Mouse (Mus musculus) stomach, embryonic 14.5 days (tissue): ENCODE measurements around the gene Ttc30a1. TPM values are rescaled to one million over a fixed set of nuclear protein-coding genes. Genes with fewer than 3 reads are reported as not detected.
"Not testable (repeated sequence)": the region's sequence is repeated elsewhere in the genome, so short reads cannot be mapped to it uniquely, and the experiment has no call there.

ENCODE experiments used
- ATAC-seq: fragments of 200-750 bp; cut with Nextera tagmentation; 2 replicates; pipeline ENCODE4 v1.8.0; 2017; ENCODE audit warnings: low read depth, moderate TSS enrichment; ENCODE audit not compliant: insufficient number of reproducible peaks, insufficient read depth, low FRiP score
- H3K27ac ChIP-seq: fragments of 300-500 bp; sonication (generic); 2 replicates; pipeline ENCODE4 v1.5.1; 2014; ENCODE audit warnings: mild to moderate bottlenecking, low read length, moderate library complexity, mixed read lengths
- H3K27me3 ChIP-seq: fragments of 300-500 bp; sonication (generic); 2 replicates; pipeline ENCODE4 v1.6.1; 2014; ENCODE audit warnings: low read length, control low read depth, mixed read lengths; ENCODE audit not compliant: control insufficient read depth, insufficient read depth
- H3K36me3 ChIP-seq: fragments of 300-500 bp; sonication (generic); 2 replicates; pipeline ENCODE4 v1.6.1; 2014; ENCODE audit warnings: mild to moderate bottlenecking, control low read depth, low read length, moderate library complexity, mixed read lengths; ENCODE audit not compliant: control insufficient read depth, insufficient read depth
- H3K4me1 ChIP-seq: fragments of 300-500 bp; sonication (generic); 2 replicates; pipeline ENCODE4 v1.6.1; 2014; ENCODE audit warnings: low read length, control low read depth, mixed read lengths; ENCODE audit not compliant: control insufficient read depth, insufficient read depth
- H3K4me2 ChIP-seq: fragments of 300-500 bp; sonication (generic); replicated peaks from 2 replicates; pipeline ENCODE4 v1.6.1; 2014; ENCODE audit warnings: low read depth, low read length, control low read depth
- H3K4me3 ChIP-seq: fragments of 300-500 bp; sonication (generic); 2 replicates; pipeline ENCODE4 v1.5.1; 2014; ENCODE audit warnings: low read depth, low read length, control low read depth
- H3K9ac ChIP-seq: fragments of 300-500 bp; sonication (generic); replicated peaks from 2 replicates; pipeline ENCODE4 v1.6.1; 2014; ENCODE audit warnings: low read depth, mild to moderate bottlenecking, control low read depth, low read length, moderate library complexity, mixed read lengths
- H3K9me3 ChIP-seq: fragments of 300-500 bp; sonication (generic); 2 replicates; pipeline ENCODE4 v1.6.1; 2016; ENCODE audit warnings: low read depth, low read length, control low read depth; ENCODE audit not compliant: control insufficient read depth
- WGBS: fragments of 180-500 bp; shearing (Covaris S2); extraction: QIAGEN DNeasy Blood & Tissue Kit; methylation state at CpG from one replicate; pipeline ENCODE4 v1.1.7; 2014; 5-methylcytosine and 5-hydroxymethylcytosine counted together
- polyA plus RNA-seq: library from polyadenylated mRNA; unstranded; fragments of >200 nt; fragmentation: Nextera tagmentation; extraction: Ambion mirVana; gene quantifications from 2 replicates; pipeline ENCODE4 v1.2.1, GENCODE M21; 2014

Gene Ttc30a1
- polyA plus RNA-seq, 1 experiment from 2014 or later = 7.8 TPM

- not testable (repeated sequence) for H3K27me3 ChIP-seq, H3K4me1 ChIP-seq, ATAC-seq, H3K36me3 ChIP-seq, H3K4me3 ChIP-seq, H3K27ac ChIP-seq, H3K9ac ChIP-seq, H3K9me3 ChIP-seq, H3K4me2 ChIP-seq
- WGBS = 25% methylated on average over 19 of the region's 24 CpGs
These were observed 3.9 kb downstream of the Ttc30a1 start, which contains the start of gene Ttc30a2 for GRCm38 (mm10) chr2:75977752-75978368. Gene Ttc30a2 (minus strand): TSS chr2:75978170.

GRCm38 (mm10) chr2:75976070-75976469, 5.7 kb downstream of the Ttc30a1 start:
- WGBS = 72% methylated on average over 2 of the region's 2 CpGs
- H3K4me3 ChIP-seq, H3K27me3 ChIP-seq, H3K4me1 ChIP-seq, H3K9me3 ChIP-seq, H3K36me3 ChIP-seq, H3K4me2 ChIP-seq, H3K9ac ChIP-seq, H3K27ac ChIP-seq, ATAC-seq: not testable (repeated sequence)

- Histone ChIP-seq H3K27me3 (no peaks in the 10 kb centered on the region), H3K4me1 (no peaks in the 10 kb centered on the region), H3K4me3 (no peak overlapping the region), H3K4me2 (no peak overlapping the region), H3K9ac (no peak overlapping the region), H3K27ac (no peak overlapping the region), H3K36me3 (no peaks in the 10 kb centered on the region), H3K9me3 (no peaks in the 10 kb centered on the region)
- no peak for ATAC-seq
- 54% methylated on average over 9 of the region's 9 CpGs for WGBS
These were observed 7.6 kb downstream of the Ttc30a1 start for GRCm38 (mm10) chr2:75974131-75974530.

- Histone ChIP-seq H3K9me3 (no peaks in the 10 kb centered on the region), H3K27me3 (no peaks in the 10 kb centered on the region), H3K4me2 (peak overlapping the region; percentile 37), H3K4me3 (no peak overlapping the region), H3K27ac (no peak overlapping the region), H3K4me1 (peaks cover 10% of the 10 kb centered on the region), H3K9ac (no peak overlapping the region), H3K36me3 (no peaks in the 10 kb centered on the region)
- 24% methylated on average over 5 of the region's 5 CpGs for whole genome bisulfite sequencing
- ATAC-seq = no peak
These were observed 16.8 kb downstream of the Ttc30a1 start for GRCm38 (mm10) chr2:75964972-75965371.

- no peaks in the 10 kb centered on the region for H3K36me3 ChIP-seq
- H3K4me2 ChIP-seq = peak overlapping the region; percentile 37
- H3K4me1 ChIP-seq = peaks cover 14% of the 10 kb centered on the region
- no peak for ATAC-seq
- no peak overlapping the region for H3K9ac ChIP-seq
- 11% methylated on average over 14 of the region's 14 CpGs for WGBS
- no peaks in the 10 kb centered on the region for H3K9me3 ChIP-seq
- no peak overlapping the region for H3K27ac ChIP-seq
- no peak overlapping the region for H3K4me3 ChIP-seq
- H3K27me3 ChIP-seq = no peaks in the 10 kb centered on the region
These were observed 17.3 kb downstream of the Ttc30a1 start for GRCm38 (mm10) chr2:75964512-75964911.

- 0 out of 2 replicates have a peak overlapping the region, but pooled peaks have one; percentile 37 for H3K4me2 ChIP-seq
- no peaks in the 10 kb centered on the region for H3K36me3 ChIP-seq
- WGBS = 62% methylated on average over 5 of the region's 5 CpGs
- ATAC-seq = no peak
- no peaks in the 10 kb centered on the region for H3K27me3 ChIP-seq
- H3K27ac ChIP-seq = no peak overlapping the region
- H3K4me1 ChIP-seq = peaks cover 16% of the 10 kb centered on the region
- no peak overlapping the region for H3K9ac ChIP-seq
- H3K4me3 ChIP-seq = no peak overlapping the region
- no peaks in the 10 kb centered on the region for H3K9me3 ChIP-seq
These were observed 17.7 kb downstream of the Ttc30a1 start for GRCm38 (mm10) chr2:75964051-75964450.

GRCm38 (mm10) chr2:75963211-75963840, 18.4 kb downstream of the Ttc30a1 start:
- Histone ChIP-seq H3K9me3 (no peaks in the 10 kb centered on the region), H3K27me3 (no peaks in the 10 kb centered on the region), H3K9ac (no peak overlapping the region), H3K4me3 (no peak overlapping the region), H3K4me1 (peaks cover 16% of the 10 kb centered on the region), H3K4me2 (no peak overlapping the region), H3K27ac (no peak overlapping the region), H3K36me3 (no peaks in the 10 kb centered on the region)
- no peak for ATAC-seq
- WGBS = 66% methylated on average over 10 of the region's 10 CpGs

- H3K4me3 ChIP-seq = no peak overlapping the region
- H3K9ac ChIP-seq = no peak overlapping the region
- H3K4me2 ChIP-seq = peak overlapping the region; percentile 13; the same call in 1 of the 2 replicates
- H3K27me3 ChIP-seq = no peaks in the 10 kb centered on the region
- WGBS = 54% methylated on average over 15 of the region's 15 CpGs
- no peak for ATAC-seq
- H3K9me3 ChIP-seq = no peaks in the 10 kb centered on the region
- H3K27ac ChIP-seq = peak overlapping the region; percentile 68; the same call in 1 of the 2 replicates
- H3K4me1 ChIP-seq = peaks cover 17% of the 10 kb centered on the region
- H3K36me3 ChIP-seq = no peaks in the 10 kb centered on the region
These were observed 21.1 kb downstream of the Ttc30a1 start for GRCm38 (mm10) chr2:75960366-75961330.
